Mouse (Mus musculus) activated CD4-positive, CD25-positive, alpha-beta regulatory T cell, adult 4 months (primary cell): ENCODE results near the gene Pias1. TPM values are rescaled to one million over a fixed set of nuclear protein-coding genes. Genes with fewer than 3 reads are reported as not detected.

Experiments
- ATAC-seq: one replicate; pipeline ENCODE4 v1.8.0; 2017
- polyA plus RNA-seq, 2 experiments: library from polyadenylated mRNA; unstranded; fragments of 100-300 nt; shearing (Covaris generic); gene quantifications; one replicate each; pipeline ENCODE4 v1.2.1; 2017

Gene Pias1
- polyA plus RNA-seq, 2 experiments from 2014 or later = 132 to 142 TPM

- no peak for ATAC-seq
These were observed 133.2 kb downstream of the Pias1 start for GRCm38 (mm10) chr9:62854483-62854882.

- ATAC-seq = no peak
These were observed 136.2 kb downstream of the Pias1 start for GRCm38 (mm10) chr9:62851571-62851970.

GRCm38 (mm10) chr9:62848641-62849040 is 139.1 kb downstream of the Pias1 start:
- no peak for ATAC-seq

- peak; percentile 77 for ATAC-seq
These were observed 140.0 kb downstream of the Pias1 start for GRCm38 (mm10) chr9:62847694-62848093.

- ATAC-seq = no peak
These were observed 143.3 kb downstream of the Pias1 start for GRCm38 (mm10) chr9:62844461-62844860.

DNA sequence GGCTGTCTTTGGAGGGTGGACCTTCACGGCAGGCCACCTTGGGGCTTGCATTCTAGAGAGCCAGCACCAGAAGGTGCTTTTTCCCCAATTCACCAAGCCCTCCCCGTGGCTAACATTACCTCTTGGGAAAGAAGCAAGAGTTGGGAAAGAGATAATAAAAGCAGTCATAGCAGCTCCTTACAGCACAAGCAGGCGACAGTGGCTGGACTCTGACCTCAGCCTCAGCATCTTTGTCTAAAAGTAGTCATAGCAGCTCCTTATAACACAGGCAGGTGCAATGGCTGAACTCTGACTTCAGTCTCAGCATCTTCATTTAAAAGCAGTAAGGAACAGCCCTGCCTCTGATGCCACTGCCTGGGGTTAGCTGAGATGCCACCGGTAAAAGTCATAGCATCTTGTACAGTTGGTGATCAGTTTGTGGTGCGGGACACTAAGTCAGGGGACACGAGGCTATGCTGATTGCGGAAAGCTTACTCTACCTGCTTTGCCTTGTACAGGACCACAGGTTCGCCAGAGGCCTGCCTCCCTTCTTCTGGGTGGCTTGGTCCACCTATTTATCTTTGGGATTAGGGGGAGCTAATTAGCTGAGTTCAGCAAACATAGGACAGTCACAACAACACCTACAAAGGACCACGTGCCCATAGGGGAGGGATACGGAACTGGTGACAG is 144.2 kb downstream of the Pias1 start:
- ATAC-seq = no peak

DNA sequence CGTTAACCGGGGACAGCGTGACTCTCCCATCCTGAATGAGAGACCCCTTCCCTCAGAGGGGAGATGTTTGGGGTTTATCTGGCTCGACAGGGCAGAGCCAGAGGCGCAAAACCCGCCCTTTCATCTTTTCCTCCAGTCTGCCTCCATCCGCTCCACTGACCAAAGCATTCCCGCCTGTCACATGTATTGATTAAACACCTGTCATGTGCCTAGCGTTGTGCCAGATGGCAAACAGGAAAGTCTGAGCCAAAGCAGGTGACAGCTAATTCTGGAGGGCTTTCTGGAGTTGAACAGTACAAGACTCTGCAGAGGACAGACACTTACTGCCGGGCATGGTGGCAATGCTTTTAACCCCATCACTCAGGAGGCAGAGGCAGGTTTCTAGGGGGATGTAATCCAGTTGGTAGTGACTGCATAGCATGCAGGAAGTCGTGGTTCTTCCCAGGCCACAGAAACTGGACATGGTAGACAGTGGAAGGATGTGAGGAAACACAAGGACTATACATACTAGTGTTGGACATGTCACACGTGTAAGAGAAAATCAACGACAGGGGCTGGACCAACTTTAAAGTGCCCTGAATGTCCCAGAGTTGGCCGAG is 148.5 kb downstream of the Pias1 start:
- ATAC-seq = no peak

DNA sequence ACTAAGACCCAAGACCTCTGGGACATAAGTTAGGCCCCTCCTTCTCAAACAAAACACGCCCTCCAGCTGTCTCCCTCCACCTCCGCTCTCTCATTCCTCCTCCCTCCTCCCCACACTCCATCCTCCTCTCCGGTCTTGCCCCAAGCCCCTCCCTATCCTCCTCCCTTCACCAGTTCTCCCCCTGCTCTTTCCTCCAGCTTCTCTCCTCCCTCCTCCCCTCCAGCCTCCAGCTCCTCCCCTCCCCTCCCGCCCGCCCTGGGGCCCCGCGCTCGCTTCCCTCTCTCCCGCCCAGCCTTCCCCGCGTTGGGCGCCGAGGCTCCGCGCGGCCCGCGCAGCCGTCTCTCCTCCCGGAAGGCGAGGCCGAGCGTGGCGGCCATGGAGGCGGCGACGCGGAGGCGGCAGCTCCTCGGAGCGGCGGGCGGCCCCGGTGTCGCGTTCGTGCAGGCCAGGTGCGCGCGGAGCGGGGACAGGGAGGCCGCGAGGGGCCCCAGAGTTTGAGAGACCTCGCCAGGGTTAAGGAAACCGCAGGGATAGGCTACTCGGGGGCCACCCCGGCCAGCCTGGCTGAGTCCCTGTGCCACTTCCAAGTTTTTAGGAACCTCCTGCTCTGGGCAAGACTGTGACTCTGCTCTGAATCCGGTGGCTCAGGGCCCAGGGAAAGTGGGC is 149.1 kb downstream of the Pias1 start, which contains the start of gene Cln6:
Cln6 (plus strand) TSS at position 280 of the 666 bp plus-strand sequence.
- ATAC-seq = peak; percentile 95

DNA sequence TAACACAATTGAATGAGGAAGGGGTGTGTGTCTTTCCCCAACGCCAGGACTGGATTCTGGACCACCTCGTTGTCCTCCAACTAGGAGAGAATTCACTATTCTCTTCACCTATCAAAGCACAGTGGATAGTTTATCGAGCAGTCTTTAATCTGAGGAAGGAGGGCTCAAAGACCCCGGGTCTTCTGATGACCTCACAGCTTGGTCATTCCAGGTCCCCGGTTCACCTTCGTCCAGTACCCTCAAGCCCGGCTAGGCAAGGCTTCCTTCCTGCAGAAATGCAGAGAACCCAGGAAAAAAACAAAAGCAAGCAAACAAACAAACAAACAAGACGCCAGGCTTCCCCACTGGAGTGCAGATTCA is 149.6 kb downstream of the Pias1 start:
- ATAC-seq = no peak

GRCm38 (mm10) chr9:62837611-62838010 is 150.1 kb downstream of the Pias1 start:
- ATAC-seq = no peak

- ATAC-seq = no peak
These were observed 151.8 kb downstream of the Pias1 start for GRCm38 (mm10) chr9:62835705-62836446.

GRCm38 (mm10) chr9:62834906-62835305 is 152.8 kb downstream of the Pias1 start:
- ATAC-seq = no peak

- no peak for ATAC-seq
These were observed 157.8 kb downstream of the Pias1 start for GRCm38 (mm10) chr9:62829877-62830276.

DNA sequence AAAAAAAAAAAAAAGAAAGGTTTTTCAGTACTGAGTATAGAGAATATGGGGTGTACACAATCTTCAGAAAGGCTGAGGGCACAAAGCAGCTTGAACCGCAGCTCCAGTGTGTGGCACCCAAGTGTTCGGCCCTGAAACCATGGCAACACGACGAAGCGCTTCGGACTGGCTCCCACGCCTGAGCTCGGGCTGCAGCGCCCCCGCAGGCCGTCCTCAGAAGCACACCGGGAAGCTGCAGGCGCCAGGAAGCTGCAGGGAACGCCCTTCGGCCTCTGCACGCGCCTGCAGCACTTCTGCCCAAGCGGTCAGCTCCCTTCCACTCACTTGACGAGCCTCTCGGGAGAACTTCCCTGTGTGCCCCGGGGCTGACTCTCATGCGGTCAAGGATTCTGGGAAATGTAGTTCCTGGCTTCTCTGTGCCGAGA is 159.1 kb downstream of the Pias1 start:
- ATAC-seq = peak; percentile 91

Other genes with a start within 250 kb of the Pias1 start
- 1 to 10 TPM; 3.6 TPM for gene Fem1b, start 176.0 kb downstream of the Pias1 start, polyA plus RNA-seq
- gene Cln6, start 149.1 kb downstream of the Pias1 start, polyA plus RNA-seq = 10 to 100 TPM in 1 of 2 experiments, 1 to 10 TPM in 1; 7.8 to 10.3 TPM
- not detected for gene Calml4, start 129.8 kb downstream of the Pias1 start, polyA plus RNA-seq
- not detected for gene Skor1, start 161.0 kb upstream of the Pias1 start, polyA plus RNA-seq